Mouse (Mus musculus) midbrain, embryonic 10.5 days (tissue): ENCODE data around the gene Gpr137b. TPM values are rescaled to one million over a fixed set of nuclear protein-coding genes. Genes with fewer than 3 reads are reported as not detected.
"Not testable (repeated sequence)": the region's sequence is repeated elsewhere in the genome, so short reads cannot be mapped to it uniquely, and the experiment has no call there.

Source experiments
- DNase-seq: peaks from one replicate; pipeline ENCODE4 v3.0.0-alpha.2; 2017; ENCODE audit warnings: low spot score
- H3K27ac ChIP-seq: fragments of 300-500 bp; sonication (generic); replicated peaks from 2 replicates; pipeline ENCODE4 v1.5.1; 2016; ENCODE audit warnings: mild to moderate bottlenecking
- H3K27me3 ChIP-seq: fragments of 300-500 bp; sonication (generic); 2 replicates; pipeline ENCODE4 v1.6.1; 2016; ENCODE audit warnings: low read depth, mild to moderate bottlenecking; ENCODE audit not compliant: poor library complexity, severe bottlenecking
- H3K36me3 ChIP-seq: fragments of 300-500 bp; sonication (generic); 2 replicates; pipeline ENCODE4 v1.6.1; 2016; ENCODE audit warnings: mild to moderate bottlenecking, moderate library complexity
- H3K4me1 ChIP-seq: fragments of 300-500 bp; sonication (generic); 2 replicates; pipeline ENCODE4 v1.6.1; 2016
- H3K4me3 ChIP-seq: fragments of 300-500 bp; sonication (generic); 2 replicates; pipeline ENCODE4 v1.5.1; 2016; ENCODE audit warnings: mild to moderate bottlenecking, moderate library complexity
- H3K9me3 ChIP-seq: fragments of 300-500 bp; sonication (generic); replicated peaks from 2 replicates; pipeline ENCODE4 v1.6.1; 2016; ENCODE audit warnings: mild to moderate bottlenecking
- WGBS: fragments of 180-500 bp; shearing (Covaris S2); methylation state at CpG from one replicate; pipeline ENCODE4 v1.1.7; 2016; 5-methylcytosine and 5-hydroxymethylcytosine counted together
- polyA plus RNA-seq: library from polyadenylated mRNA; unstranded; fragments of >200 nt; fragmentation: Nextera tagmentation; extraction: Ambion mirVana; gene quantifications from 2 replicates; pipeline ENCODE4 v1.2.1, GENCODE M21; 2016

The Gpr137b gene
- polyA plus RNA-seq: 24.0 and 27.5 TPM in 2 replicates

- peak within 1 kb of the TSS; percentile 71 for H3K27ac ChIP-seq
- peak within 1 kb of the TSS; percentile 53 for H3K4me3 ChIP-seq
- H3K4me1 ChIP-seq, H3K9me3 ChIP-seq, H3K36me3 ChIP-seq, H3K27me3 ChIP-seq: not testable (repeated sequence)
- peak; percentile 63 for DNase-seq
- 0% methylated on average over 51 of the region's 78 CpGs for WGBS
Observed at GRCm38 (mm10) chr13:13393228-13394095, at the start of gene Gpr137b. TSS of gene Gpr137b (minus strand) at chr13:13394014.

GRCm38 (mm10) chr13:13438112-13438953 lies 44.5 kb upstream of the Gpr137b start:
- H3K4me3 ChIP-seq, DNase-seq: not testable (repeated sequence)
- WGBS: 5% methylated on average over 20 of the region's 28 CpGs

GRCm38 (mm10) chr13:13437460-13438015 lies 43.7 kb upstream of the Gpr137b start, which contains the start of gene Nid1:
TSS of gene Nid1 (plus strand) at chr13:13437551.
- H3K4me1 ChIP-seq, H3K27me3 ChIP-seq, H3K36me3 ChIP-seq, H3K9me3 ChIP-seq, H3K27ac ChIP-seq: not testable (repeated sequence)
- DNase-seq: peak; percentile 15
- H3K4me3 ChIP-seq: peak within 1 kb of the TSS; percentile 43
- 0% methylated on average over 22 of the region's 39 CpGs for WGBS

More at GRCm38 (mm10) chr13:13438112-13438953, 44.5 kb upstream of the Gpr137b start:
- H3K4me1 ChIP-seq, H3K27me3 ChIP-seq, H3K36me3 ChIP-seq, H3K27ac ChIP-seq, H3K9me3 ChIP-seq: not testable (repeated sequence)

- not testable (repeated sequence) for H3K27ac ChIP-seq, H3K36me3 ChIP-seq, H3K9me3 ChIP-seq, H3K4me1 ChIP-seq, H3K27me3 ChIP-seq, H3K4me3 ChIP-seq, DNase-seq
- 95% methylated on average over 5 of the region's 7 CpGs for WGBS
Observed at GRCm38 (mm10) chr13:13436161-13436560, 42.3 kb upstream of the Gpr137b start.

- 81% methylated on average over 2 of the region's 5 CpGs for WGBS
- not testable (repeated sequence) for H3K4me3 ChIP-seq, H3K4me1 ChIP-seq, H3K36me3 ChIP-seq, H3K27me3 ChIP-seq, DNase-seq, H3K9me3 ChIP-seq, H3K27ac ChIP-seq
Observed at GRCm38 (mm10) chr13:13423301-13423700, 29.5 kb upstream of the Gpr137b start.

- H3K27ac ChIP-seq, H3K4me1 ChIP-seq, H3K9me3 ChIP-seq, H3K4me3 ChIP-seq, DNase-seq, H3K27me3 ChIP-seq, H3K36me3 ChIP-seq: not testable (repeated sequence)
- WGBS: 91% methylated on average over 7 of the region's 12 CpGs
Observed at GRCm38 (mm10) chr13:13418859-13419258, 25.0 kb upstream of the Gpr137b start.

- H3K27me3 ChIP-seq, H3K27ac ChIP-seq, DNase-seq, H3K4me1 ChIP-seq, H3K36me3 ChIP-seq, H3K9me3 ChIP-seq, H3K4me3 ChIP-seq: not testable (repeated sequence)
- 76% methylated on average over 4 of the region's 4 CpGs for WGBS
Observed at GRCm38 (mm10) chr13:13416007-13416337, 22.2 kb upstream of the Gpr137b start.

GRCm38 (mm10) chr13:13415120-13416006 lies 21.5 kb upstream of the Gpr137b start:
- H3K27me3 ChIP-seq, H3K9me3 ChIP-seq, H3K36me3 ChIP-seq, H3K27ac ChIP-seq, H3K4me3 ChIP-seq, H3K4me1 ChIP-seq: not testable (repeated sequence)
- 43% methylated on average over 23 of the region's 23 CpGs for WGBS
- DNase-seq: peak; percentile 25

- Histone ChIP-seq H3K4me1 (no peaks in the 10 kb centered on the region), H3K4me3 (no peak overlapping the region), H3K27me3 (no peaks in the 10 kb centered on the region), H3K9me3 (no peaks in the 10 kb centered on the region), H3K36me3 (no peaks in the 10 kb centered on the region), H3K27ac (no peak overlapping the region)
- no peak for DNase-seq
- WGBS: 86% methylated on average over 3 of the region's 3 CpGs
Observed at GRCm38 (mm10) chr13:13414206-13414605, 20.4 kb upstream of the Gpr137b start.

- not testable (repeated sequence) for H3K9me3 ChIP-seq, H3K4me3 ChIP-seq, H3K36me3 ChIP-seq, H3K27me3 ChIP-seq, H3K4me1 ChIP-seq, H3K27ac ChIP-seq, DNase-seq
- no CpG with 5 or more reads among the region's 6 CpGs for WGBS
Observed at GRCm38 (mm10) chr13:13405511-13405910, 11.7 kb upstream of the Gpr137b start.

- H3K4me3 ChIP-seq, H3K36me3 ChIP-seq, H3K9me3 ChIP-seq, H3K27ac ChIP-seq, H3K4me1 ChIP-seq, DNase-seq, H3K27me3 ChIP-seq: not testable (repeated sequence)
- 82% methylated on average over 6 of the region's 6 CpGs for WGBS
Observed at GRCm38 (mm10) chr13:13404517-13405155, 10.8 kb upstream of the Gpr137b start.

GRCm38 (mm10) chr13:13403839-13404238 lies 10.0 kb upstream of the Gpr137b start:
- H3K4me1 ChIP-seq, DNase-seq, H3K36me3 ChIP-seq, H3K27me3 ChIP-seq, H3K27ac ChIP-seq, H3K9me3 ChIP-seq, H3K4me3 ChIP-seq: not testable (repeated sequence)
- 87% methylated on average over 6 of the region's 6 CpGs for WGBS
